Mouse (Mus musculus) small intestine, adult 2 months (tissue): ENCODE measurements around the gene Padi2.

Source experiments
- CTCF ChIP-seq: fragments of 200-500 bp; IDR thresholded peaks from 2 replicates; pipeline ENCODE4 v1.5.1; 2012; ENCODE audit warnings: low read depth, mild to moderate bottlenecking, control low read depth, inconsistent platforms, low read length, moderate library complexity, mixed read lengths; ENCODE audit not compliant: insufficient replicate concordance, insufficient read length; ENCODE audit errors: extremely low read depth
- POLR2A ChIP-seq: fragments of 200-500 bp; IDR thresholded peaks from 2 replicates; pipeline ENCODE4 v1.6.1; 2012; ENCODE audit warnings: low read depth, mild to moderate bottlenecking, control low read depth, inconsistent platforms, low read length, moderate library complexity

DNA sequence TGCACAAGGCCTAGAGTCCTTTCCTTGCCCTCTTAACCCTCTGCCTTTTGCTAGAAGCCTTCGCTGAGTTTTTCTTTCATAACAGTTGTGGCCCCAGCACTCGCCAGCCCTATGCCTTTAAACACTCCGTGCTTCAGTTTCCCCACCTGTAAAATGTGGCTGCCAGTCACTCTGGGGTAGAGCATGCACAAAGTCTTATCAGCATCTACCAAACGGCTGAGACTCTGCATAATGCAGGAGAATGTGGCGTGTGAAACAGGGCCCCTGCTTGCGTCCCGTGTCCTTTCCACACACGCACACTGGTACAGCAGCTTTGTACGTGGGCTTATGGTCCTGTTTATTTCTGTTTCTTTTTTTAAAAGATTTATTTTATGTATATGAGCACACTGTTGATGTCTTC is 90.7 kb downstream of the Padi2 start:
- no peak for TF ChIP-seq POLR2A
- no peak for TF ChIP-seq CTCF
